24 mouse cellular contexts compared by ENCODE assay signal in genomic region chr1:82717816-82718512, GRCm38 (mm10). TPM values are rescaled to one million over a fixed set of nuclear protein-coding genes. Genes with fewer than 3 reads are reported as not detected.
DNase-seq lines count a peak whose midpoint lies in the region; ATAC-seq lines count a peak whose summit lies in the region.
"Had no signal": no experiment of that assay in that cellular context is flagged by ENCODE, and none has a peak within 500 bp of the region (broad histone marks: within the 10 kb centered on the region; RNA-seq: fewer than 3 reads in every experiment).

No protein-coding gene starts in this region.

- H3K4me2 ChIP-seq in liver, embryonic 13.5 days = peak overlapping the region; percentile 27
- H3K4me2 ChIP-seq in lung, embryonic 15.5 days = no peak overlapping the region
- no peak overlapping the region for H3K4me2 ChIP-seq in kidney, embryonic 16.5 days (replicated peaks; ENCODE audit: low read depth, low read length)
- H3K4me2 ChIP-seq: embryonic facial prominence, embryonic 13.5 days; forebrain, embryonic 15.5 days; heart, embryonic 12.5 days; hindbrain, embryonic 13.5 days; limb, embryonic 13.5 days; neural tube, embryonic 13.5 days had no signal

- ATAC-seq in liver, embryonic 13.5 days (ENCODE audit: low read depth) = peak; percentile 87
- no peak for ATAC-seq in lung, embryonic 15.5 days (ENCODE audit: borderline replicate concordance, extremely low read depth, low FRiP score, low TSS enrichment)
- ATAC-seq in kidney, embryonic 16.5 days (ENCODE audit: low FRiP score, low TSS enrichment) = no peak
- ATAC-seq: forebrain, embryonic 15.5 days had no signal

- 0 out of 2 replicates have a peak, but pooled peaks cover 4% of the 10 kb centered on the region for H3K27me3 ChIP-seq in liver, embryonic 13.5 days
- 0 out of 2 replicates have a peak, but pooled peaks cover 3% of the 10 kb centered on the region for H3K27me3 ChIP-seq in lung, embryonic 15.5 days
- H3K27me3 ChIP-seq in kidney, embryonic 16.5 days (ENCODE audit: insufficient read depth, low read length) = peaks cover 6% of the 10 kb centered on the region

- H3K4me1 ChIP-seq in liver, embryonic 13.5 days (replicated peaks) = peaks cover 34% of the 10 kb centered on the region
- no peaks in the 10 kb centered on the region for H3K4me1 ChIP-seq in lung, embryonic 15.5 days
- H3K4me1 ChIP-seq in kidney, embryonic 16.5 days (ENCODE audit: insufficient read depth, low read length) = no peaks in the 10 kb centered on the region
- H3K4me1 ChIP-seq: embryonic facial prominence, embryonic 13.5 days; forebrain, embryonic 15.5 days; heart, embryonic 12.5 days; hindbrain, embryonic 13.5 days; limb, embryonic 13.5 days; neural tube, embryonic 13.5 days had no signal

- no peak overlapping the region for H3K9ac ChIP-seq in liver, embryonic 13.5 days
- H3K9ac ChIP-seq in lung, embryonic 15.5 days = no peak overlapping the region
- H3K9ac ChIP-seq in kidney, embryonic 16.5 days (replicated peaks; ENCODE audit: low read length) = no peak overlapping the region
- H3K9ac ChIP-seq: embryonic facial prominence, embryonic 13.5 days; forebrain, embryonic 15.5 days; heart, embryonic 12.5 days; hindbrain, embryonic 13.5 days; limb, embryonic 13.5 days; neural tube, embryonic 13.5 days had no signal

- H3K4me3 ChIP-seq in liver, embryonic 13.5 days (replicated peaks) = no peak overlapping the region
- no peak overlapping the region for H3K4me3 ChIP-seq in lung, embryonic 15.5 days
- no peak overlapping the region for H3K4me3 ChIP-seq in kidney, embryonic 16.5 days (ENCODE audit: low read length)
- H3K4me3 ChIP-seq: embryonic facial prominence, embryonic 13.5 days; forebrain, embryonic 15.5 days; heart, embryonic 12.5 days; hindbrain, embryonic 13.5 days; limb, embryonic 13.5 days; neural tube, embryonic 13.5 days had no signal

- H3K36me3 ChIP-seq in liver, embryonic 13.5 days = no peaks in the 10 kb centered on the region
- H3K36me3 ChIP-seq in lung, embryonic 15.5 days = no peaks in the 10 kb centered on the region
- no peaks in the 10 kb centered on the region for H3K36me3 ChIP-seq in kidney, embryonic 16.5 days (ENCODE audit: insufficient read depth, low read length)
- H3K36me3 ChIP-seq: embryonic facial prominence, embryonic 13.5 days; forebrain, embryonic 15.5 days; heart, embryonic 12.5 days; hindbrain, embryonic 13.5 days; limb, embryonic 13.5 days; neural tube, embryonic 13.5 days had no signal

- WGBS in liver, embryonic 13.5 days (ENCODE audit: insufficient replicate concordance) = 44% methylated on average over 9 of the region's 9 CpGs
- WGBS in lung, embryonic 15.5 days = 47% methylated on average over 9 of the region's 9 CpGs
- WGBS in kidney, embryonic 16.5 days = 73% methylated on average over 9 of the region's 9 CpGs

- peak; percentile 3 for DNase-seq in right cerebral cortex, postnatal 25 days
- no peak for DNase-seq in right cerebral cortex, postnatal 10 days (ENCODE audit: low spot score in 2 of 2)
- no peak for DNase-seq in liver, embryonic 13.5 days
- DNase-seq in lung, postnatal 4 days = peak; percentile 9 to 37
- no peak for DNase-seq in urinary bladder, postnatal 25 days (ENCODE audit: low spot score)
- DNase-seq: adrenal gland, adult 2 months; cerebellum, adult 11 months; cerebellum, postnatal 14 days; midbrain, embryonic 14.5 days; right cerebral cortex, postnatal 4 days; thymus, postnatal 14 days had no signal

- H3K9me3 ChIP-seq in liver, embryonic 13.5 days (replicated peaks) = no peaks in the 10 kb centered on the region
- no peaks in the 10 kb centered on the region for H3K9me3 ChIP-seq in lung, embryonic 15.5 days
- no peaks in the 10 kb centered on the region for H3K9me3 ChIP-seq in kidney, embryonic 16.5 days (ENCODE audit: low read length)
- H3K9me3 ChIP-seq: embryonic facial prominence, embryonic 13.5 days; forebrain, embryonic 15.5 days; heart, embryonic 12.5 days; hindbrain, embryonic 13.5 days; limb, embryonic 13.5 days; neural tube, embryonic 13.5 days had no signal

- peak overlapping the region; percentile 69 for H3K27ac ChIP-seq in liver, embryonic 13.5 days
- H3K27ac ChIP-seq in lung, embryonic 15.5 days = peak overlapping the region; percentile 37
- H3K27ac ChIP-seq in kidney, embryonic 16.5 days (ENCODE audit: low read length) = no peak overlapping the region
- H3K27ac ChIP-seq: embryonic facial prominence, embryonic 13.5 days; forebrain, embryonic 15.5 days; hindbrain, embryonic 13.5 days; limb, embryonic 13.5 days; neural tube, embryonic 13.5 days had no signal

RNA-seq across cellular contexts. Expression of gene Mff, which starts 6.7 kb away (rescaled TPM):
- 198 and 211 TPM in 2 replicates for polyA plus RNA-seq in liver, embryonic 13.5 days (2015; fragmentation: Nextera tagmentation; extraction: Ambion mirVana)
- 199 and 208 TPM in 2 replicates for polyA plus RNA-seq in lung, embryonic 15.5 days (2015; fragmentation: Nextera tagmentation; extraction: Ambion mirVana)
- 217 and 253 TPM in 2 replicates for polyA plus RNA-seq in kidney, embryonic 16.5 days (2015; fragmentation: Nextera tagmentation; extraction: Ambion mirVana)

RNA-seq across cellular contexts. Expression of gene Tm4sf20, which starts 50.3 kb away (rescaled TPM):
- polyA plus RNA-seq in liver, embryonic 13.5 days (2015; fragmentation: Nextera tagmentation; extraction: Ambion mirVana) = 0.25 TPM in 1 of 2 replicates, not detected in the other
- polyA plus RNA-seq in lung, embryonic 15.5 days (2015; fragmentation: Nextera tagmentation; extraction: Ambion mirVana) = 0.10 TPM in 2 replicates
- 1.1 and 1.7 TPM in 2 replicates for polyA plus RNA-seq in kidney, embryonic 16.5 days (2015; fragmentation: Nextera tagmentation; extraction: Ambion mirVana)
- polyA plus RNA-seq: adrenal gland, adult 2 months; brain, embryonic 14.5 days; C2C12; forebrain, embryonic 15.5 days; heart, embryonic 12.5 days; hindbrain, embryonic 13.5 days; testis, adult 2 months had no signal

RNA-seq across cellular contexts. Expression of gene Gm47791, which starts 53.1 kb away (rescaled TPM):
- not detected in 2 replicates for polyA plus RNA-seq in liver, embryonic 13.5 days (2015; fragmentation: Nextera tagmentation; extraction: Ambion mirVana)
- polyA plus RNA-seq in lung, embryonic 15.5 days (2015; fragmentation: Nextera tagmentation; extraction: Ambion mirVana) = not detected in 2 replicates
- polyA plus RNA-seq in kidney, embryonic 16.5 days (2015; fragmentation: Nextera tagmentation; extraction: Ambion mirVana) = not detected in 2 replicates
- polyA plus RNA-seq: adrenal gland, adult 2 months; brain, embryonic 14.5 days; C2C12; embryonic facial prominence, embryonic 13.5 days; forebrain, embryonic 15.5 days; heart, embryonic 12.5 days; hindbrain, embryonic 13.5 days; intestine, embryonic 14.5 days; kidney, embryonic 14.5 days; limb, embryonic 13.5 days; midbrain, embryonic 14.5 days; neural tube, embryonic 13.5 days; testis, adult 2 months had no signal

Comparison
In these comparisons a context has a peak if more than half of its experiments do, and no peak if none do; other contexts are left out.
1. DNase-seq: peak in right cerebral cortex, postnatal 25 days (single experiment) and lung, postnatal 4 days (2 of 2); none in right cerebral cortex, postnatal 10 days (0 of 2), liver, embryonic 13.5 days (single experiment) and urinary bladder, postnatal 25 days (single experiment).